Mouse (Mus musculus): ENCODE data around the gene Gm11020. TPM values are rescaled to one million over a fixed set of nuclear protein-coding genes. Genes with fewer than 3 reads are reported as not detected.
"Not testable (repeated sequence)": the region's sequence is repeated elsewhere in the genome, so short reads cannot be mapped to it uniquely, and the experiment has no call there.

Gene Gm11020
- total RNA-seq (2014; rRNA removed), result not detected in 2 replicates
- polyA plus RNA-seq (2015; fragmentation: Nextera tagmentation; extraction: Ambion mirVana), result not detected in 2 replicates

DNA sequence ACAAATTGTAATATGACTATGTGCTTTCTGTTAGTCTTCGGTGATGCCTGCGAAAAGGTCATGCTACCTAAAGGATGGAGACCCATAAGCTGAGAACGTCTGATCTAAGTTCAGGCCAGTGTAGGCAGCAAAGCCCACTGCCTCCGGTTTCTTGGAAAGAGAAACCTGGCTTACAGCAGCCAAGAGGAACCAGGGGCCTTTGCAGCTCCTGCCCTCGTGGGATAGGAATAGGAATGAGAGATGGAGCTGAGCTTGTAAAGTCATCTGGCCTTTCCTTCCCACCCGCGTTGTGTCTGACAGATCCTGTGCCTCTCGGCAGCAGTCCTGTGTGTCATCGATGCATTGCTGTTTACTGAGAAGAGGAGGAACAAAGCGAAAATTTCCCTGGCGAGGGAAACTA is at the start of gene Gm11020:
TSS of gene Gm11020 (plus strand) at position 301 of the 400 bp plus-strand sequence.
- not testable (repeated sequence) for H3K4me3 ChIP-seq (ENCODE audit: low read depth, low read length); H3K27me3 ChIP-seq (ENCODE audit: insufficient read depth, low read length); H3K4me1 ChIP-seq (ENCODE audit: insufficient read depth); H3K9ac ChIP-seq; H3K36me3 ChIP-seq (ENCODE audit: insufficient read depth); H3K9me3 ChIP-seq (ENCODE audit: low read length); H3K27ac ChIP-seq (ENCODE audit: low read depth, low read length); DNase-seq; ATAC-seq; H3K4me2 ChIP-seq (ENCODE audit: low read depth)
- WGBS, result 86% methylated on average over 8 of the region's 11 CpGs

DNA sequence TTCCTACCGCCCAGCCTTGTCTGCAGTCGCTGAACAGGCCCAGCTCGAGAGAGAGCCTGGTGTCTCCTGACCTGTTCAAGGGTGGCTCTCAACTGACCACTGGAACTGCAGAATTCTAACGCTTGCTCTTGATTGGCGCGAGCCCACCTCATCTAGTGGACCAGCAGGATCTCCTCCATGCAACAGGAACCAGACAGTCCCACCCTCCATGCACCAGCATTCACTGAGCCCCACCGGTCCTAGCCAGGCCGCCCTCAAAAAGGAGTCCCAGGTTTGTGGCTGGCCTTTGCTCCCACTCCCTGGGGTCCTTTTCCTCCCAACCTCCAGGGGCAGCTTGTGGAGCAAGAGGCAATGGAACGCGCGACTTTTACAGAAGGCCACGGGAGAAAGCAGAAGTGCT is 28.3 kb upstream of the Gm11020 start, which contains the start of gene Cmtm2a:
TSS of gene Cmtm2a (minus strand) at position 101 of the 400 bp plus-strand sequence.
- H3K4me3 ChIP-seq (ENCODE audit: low read depth, low read length); H3K9ac ChIP-seq; H3K9me3 ChIP-seq (ENCODE audit: low read length); DNase-seq; ATAC-seq; H3K27me3 ChIP-seq (ENCODE audit: insufficient read depth, low read length); H3K4me2 ChIP-seq (ENCODE audit: low read depth); H3K36me3 ChIP-seq (ENCODE audit: insufficient read depth); H3K27ac ChIP-seq (ENCODE audit: low read depth, low read length); H3K4me1 ChIP-seq (ENCODE audit: insufficient read depth): not testable (repeated sequence)
- WGBS, result 91% methylated on average over 11 of the region's 12 CpGs

DNA sequence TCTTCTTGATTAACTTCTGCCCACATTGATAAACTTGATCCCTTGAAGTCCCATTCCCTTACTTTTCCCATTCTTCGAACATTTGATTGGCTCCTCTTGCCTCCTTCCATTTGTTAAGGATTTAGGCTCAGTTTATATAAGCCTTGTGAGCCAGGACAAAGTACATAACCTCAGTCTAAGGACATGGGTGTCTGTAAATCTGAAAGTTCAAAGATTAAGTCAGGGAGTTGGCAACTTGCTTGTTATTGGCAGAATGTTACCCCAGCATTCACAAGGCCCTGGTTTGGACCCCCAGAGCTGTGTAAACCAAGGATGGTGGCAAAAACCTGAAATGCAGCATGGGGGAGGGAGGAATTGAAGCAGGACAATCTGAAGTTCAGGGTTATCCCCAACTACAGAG is 27.0 kb upstream of the Gm11020 start:
- Histone ChIP-seq H3K27me3 (ENCODE audit: insufficient read depth, low read length) (no peaks in the 10 kb centered on the region), H3K36me3 (ENCODE audit: insufficient read depth) (no peaks in the 10 kb centered on the region), H3K4me1 (ENCODE audit: insufficient read depth) (no peaks in the 10 kb centered on the region), H3K9me3 (ENCODE audit: low read length) (no peaks in the 10 kb centered on the region), H3K9ac (no peak overlapping the region), H3K27ac (ENCODE audit: low read depth, low read length) (no peak overlapping the region), H3K4me3 (ENCODE audit: low read depth, low read length) (no peak overlapping the region), H3K4me2 (ENCODE audit: low read depth) (no peak overlapping the region)
- ATAC-seq (no peak), DNase-seq (no peak)
- TF ChIP-seq CTCF (IDR thresholded peaks at IDR 0.05; ENCODE audit: low read depth), result no peak
- 94% methylated on average over 1 of the region's 1 CpGs for WGBS

DNA sequence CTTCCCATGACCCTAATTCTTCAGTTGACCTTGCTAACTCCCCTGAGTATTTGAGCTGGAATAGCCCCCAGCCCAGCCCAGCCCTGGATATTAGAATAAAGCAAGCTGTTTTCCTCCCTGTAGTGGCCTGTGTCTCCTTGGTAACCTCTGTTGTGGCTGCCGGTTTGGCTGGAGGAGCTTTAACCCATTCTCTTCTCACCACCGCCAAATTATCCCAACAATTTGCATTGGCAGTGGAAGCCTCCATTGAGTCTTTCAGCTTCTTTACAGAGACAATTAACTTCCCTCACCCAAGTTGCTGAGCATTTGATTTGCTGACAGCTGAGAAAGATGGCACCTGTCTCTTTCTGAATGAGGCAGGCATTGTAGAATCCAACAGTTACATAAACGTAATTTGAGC is 19.8 kb upstream of the Gm11020 start:
- not testable (repeated sequence) for H3K4me3 ChIP-seq (ENCODE audit: low read depth, low read length); H3K4me2 ChIP-seq (ENCODE audit: low read depth); H3K4me1 ChIP-seq (ENCODE audit: insufficient read depth); H3K27me3 ChIP-seq (ENCODE audit: insufficient read depth, low read length); H3K27ac ChIP-seq (ENCODE audit: low read depth, low read length); H3K36me3 ChIP-seq (ENCODE audit: insufficient read depth); H3K9me3 ChIP-seq (ENCODE audit: low read length); H3K9ac ChIP-seq
- peak; percentile 91 for ATAC-seq
- 4% methylated on average over 3 of the region's 3 CpGs for WGBS
- DNase-seq, result peak; percentile 49

DNA sequence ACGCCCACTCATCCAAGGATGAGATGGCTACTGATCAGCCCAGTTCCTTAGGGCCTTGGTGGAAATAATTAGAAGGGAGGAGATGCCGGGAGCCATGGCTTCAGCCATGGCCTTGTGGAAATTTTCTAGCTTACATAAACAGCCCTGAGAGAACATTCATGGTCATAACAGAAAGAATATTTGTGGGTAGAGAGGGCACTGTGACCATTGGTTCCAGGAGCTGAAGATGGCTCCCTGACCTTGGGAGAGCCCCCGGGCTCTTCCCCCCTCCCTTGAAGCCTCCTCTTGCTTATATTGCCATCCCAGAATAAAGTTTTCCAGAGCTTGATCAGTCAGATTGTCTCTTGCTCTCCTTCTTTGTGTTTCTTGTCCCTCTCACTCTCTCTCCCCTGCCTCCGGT is 18.8 kb upstream of the Gm11020 start:
- WGBS, result 98% methylated on average over 4 of the region's 4 CpGs
- ATAC-seq, DNase-seq: not testable (repeated sequence)

DNA sequence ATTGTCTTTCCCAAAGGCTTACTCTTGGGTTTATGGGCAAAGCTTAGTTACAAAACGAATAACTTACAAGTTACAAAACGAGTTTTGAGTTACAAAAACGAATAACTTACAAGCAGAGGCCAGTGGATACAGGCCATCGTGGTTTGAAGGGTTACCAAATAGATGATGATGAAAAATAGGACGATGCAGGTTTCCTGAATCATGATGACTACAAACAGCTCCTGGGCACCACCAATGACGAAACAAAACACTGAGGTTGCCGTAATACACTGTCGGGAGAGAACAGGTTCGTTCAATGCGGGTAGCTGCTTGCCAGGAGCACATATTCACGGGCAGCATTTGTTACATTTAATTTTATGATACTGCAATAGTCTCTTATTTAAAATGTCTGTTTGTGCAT is 16.4 kb upstream of the Gm11020 start:
- no peak overlapping the region for H3K27ac ChIP-seq (ENCODE audit: low read depth, low read length)
- no peaks in the 10 kb centered on the region for H3K27me3 ChIP-seq (ENCODE audit: insufficient read depth, low read length)
- no peak for TF ChIP-seq CTCF (IDR thresholded peaks at IDR 0.05; ENCODE audit: low read depth)
- 87% methylated on average over 11 of the region's 11 CpGs for WGBS
- no peaks in the 10 kb centered on the region for H3K4me1 ChIP-seq (ENCODE audit: insufficient read depth)
- no peak overlapping the region for H3K9ac ChIP-seq
- DNase-seq (no peak), ATAC-seq (no peak)
- H3K4me2 ChIP-seq (ENCODE audit: low read depth), result no peak overlapping the region
- no peaks in the 10 kb centered on the region for H3K36me3 ChIP-seq (ENCODE audit: insufficient read depth)
- no peak overlapping the region for H3K4me3 ChIP-seq (ENCODE audit: low read depth, low read length)
- H3K9me3 ChIP-seq (ENCODE audit: low read length), result no peaks in the 10 kb centered on the region

More for the DNA sequence above, 18.8 kb upstream of the Gm11020 start:
- not testable (repeated sequence) for H3K4me2 ChIP-seq (ENCODE audit: low read depth); H3K4me1 ChIP-seq (ENCODE audit: insufficient read depth); H3K4me3 ChIP-seq (ENCODE audit: low read depth, low read length); H3K9me3 ChIP-seq (ENCODE audit: low read length); H3K36me3 ChIP-seq (ENCODE audit: insufficient read depth); H3K27me3 ChIP-seq (ENCODE audit: insufficient read depth, low read length); H3K27ac ChIP-seq (ENCODE audit: low read depth, low read length); H3K9ac ChIP-seq

DNA sequence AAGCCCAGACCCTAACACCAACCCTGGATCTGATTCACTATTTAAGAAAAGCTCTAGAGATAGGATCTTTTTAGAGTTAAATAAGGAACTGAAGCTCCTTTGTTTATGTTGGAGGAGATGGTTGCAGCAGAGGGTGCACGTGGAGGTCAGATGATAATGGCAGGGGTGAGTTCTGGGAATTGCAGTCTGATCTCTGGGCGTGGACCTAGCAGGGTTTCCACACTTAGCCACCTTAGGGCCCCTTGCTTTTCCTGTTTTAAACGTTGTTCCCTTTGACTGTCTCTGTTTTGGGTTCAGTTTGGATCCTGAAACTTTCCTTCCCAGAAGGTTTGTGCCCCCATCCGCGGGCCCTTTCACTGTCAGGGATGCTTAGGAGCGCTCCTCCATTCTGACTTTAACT is 13.0 kb upstream of the Gm11020 start:
- H3K27me3 ChIP-seq (ENCODE audit: insufficient read depth, low read length); H3K9me3 ChIP-seq (ENCODE audit: low read length); H3K4me2 ChIP-seq (ENCODE audit: low read depth); H3K9ac ChIP-seq; H3K4me3 ChIP-seq (ENCODE audit: low read depth, low read length); DNase-seq; H3K4me1 ChIP-seq (ENCODE audit: insufficient read depth); H3K27ac ChIP-seq (ENCODE audit: low read depth, low read length); ATAC-seq; H3K36me3 ChIP-seq (ENCODE audit: insufficient read depth): not testable (repeated sequence)
- 82% methylated on average over 6 of the region's 6 CpGs for WGBS

DNA sequence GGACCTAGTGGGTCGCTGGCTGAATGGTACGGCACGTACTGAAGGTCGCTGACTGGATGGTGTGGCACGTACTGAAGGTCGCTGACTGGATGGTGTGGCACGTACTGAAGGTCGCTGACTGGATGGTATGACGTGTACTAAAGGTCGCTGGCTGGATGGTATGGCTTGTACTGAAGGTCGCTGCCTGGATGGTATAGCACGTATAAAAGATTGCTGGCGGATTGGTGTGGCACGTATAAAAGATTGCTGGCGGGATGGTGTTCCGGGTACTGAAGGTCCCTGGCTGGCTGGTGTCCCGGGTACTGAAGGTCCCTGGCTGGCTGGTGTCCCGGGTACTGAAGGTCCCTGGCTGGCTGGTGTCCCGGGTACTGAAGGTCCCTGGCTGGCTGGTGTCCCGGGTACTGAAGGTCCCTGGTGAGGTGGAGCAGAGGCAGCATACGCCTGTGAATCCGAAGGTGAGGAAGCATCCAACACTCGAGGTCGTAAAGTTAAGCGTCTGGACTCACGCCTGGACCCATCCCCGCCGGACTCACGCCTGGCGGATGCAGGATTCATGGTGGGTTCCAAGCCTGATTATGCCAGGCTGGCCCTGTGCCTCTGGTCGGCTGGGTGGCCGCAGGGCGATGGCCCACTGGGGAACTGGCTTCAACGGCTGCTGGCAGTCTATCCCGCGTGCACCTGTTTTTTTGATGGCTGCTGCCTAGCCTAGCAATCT is 11.8 kb upstream of the Gm11020 start, which contains the start of the genes Gm45711 and Cmtm1:
TSS of gene Gm45711 (minus strand) at position 641 of the 715 bp plus-strand sequence.
TSS of gene Cmtm1 (minus strand) at position 705 of the 715 bp plus-strand sequence.
- H3K9me3 ChIP-seq (ENCODE audit: low read length); H3K27ac ChIP-seq (ENCODE audit: low read depth, low read length); H3K27me3 ChIP-seq (ENCODE audit: insufficient read depth, low read length); ATAC-seq; H3K9ac ChIP-seq; H3K4me1 ChIP-seq (ENCODE audit: insufficient read depth); H3K4me3 ChIP-seq (ENCODE audit: low read depth, low read length); H3K36me3 ChIP-seq (ENCODE audit: insufficient read depth); H3K4me2 ChIP-seq (ENCODE audit: low read depth); DNase-seq: not testable (repeated sequence)
- 86% methylated on average over 34 of the region's 36 CpGs for WGBS

DNA sequence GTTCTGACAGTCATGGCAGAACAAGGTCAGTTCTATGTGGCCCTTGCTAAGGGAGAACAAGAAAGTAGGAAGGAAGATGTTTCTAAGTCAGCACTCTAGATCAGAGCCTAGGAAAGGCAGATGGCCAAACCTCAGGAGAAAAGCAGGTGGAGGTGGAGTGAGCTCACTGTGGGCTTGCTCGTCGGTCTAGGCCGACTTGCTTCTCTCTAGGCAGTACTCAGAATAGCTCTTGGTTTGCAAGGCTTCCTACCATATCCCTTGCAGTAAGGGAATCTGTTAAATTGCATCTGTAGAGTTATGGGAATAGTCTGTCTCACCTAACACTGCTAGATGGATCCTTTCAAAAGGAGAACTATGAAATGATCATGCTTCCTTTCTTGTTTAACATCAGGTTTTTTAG is 9.3 kb upstream of the Gm11020 start:
- H3K9ac ChIP-seq; H3K4me1 ChIP-seq (ENCODE audit: insufficient read depth); DNase-seq; H3K9me3 ChIP-seq (ENCODE audit: low read length); H3K4me3 ChIP-seq (ENCODE audit: low read depth, low read length); H3K36me3 ChIP-seq (ENCODE audit: insufficient read depth); H3K4me2 ChIP-seq (ENCODE audit: low read depth); ATAC-seq; H3K27me3 ChIP-seq (ENCODE audit: insufficient read depth, low read length); H3K27ac ChIP-seq (ENCODE audit: low read depth, low read length): not testable (repeated sequence)
- 93% methylated on average over 3 of the region's 3 CpGs for WGBS
